In genomic region chr15:10720671-10721070, GRCm38 (mm10) we compare ENCODE assay signal across 24 mouse cellular contexts. TPM values are rescaled to one million over a fixed set of nuclear protein-coding genes. Genes with fewer than 3 reads are reported as not detected.
DNase-seq lines count a peak whose midpoint lies in the region; ATAC-seq and TF ChIP-seq lines count a peak whose summit lies in the region.
"Had no signal": no experiment of that assay in that cellular context is flagged by ENCODE, and none has a peak within 500 bp of the region (broad histone marks: within the 10 kb centered on the region; RNA-seq: fewer than 3 reads in every experiment).

No protein-coding gene starts in this region.

- peaks cover 36% of the 10 kb centered on the region for H3K4me1 ChIP-seq in hindbrain, embryonic 10.5 days (replicated peaks)
- no peaks in the 10 kb centered on the region for H3K4me1 ChIP-seq in hindbrain, postnatal 0 days (ENCODE audit: insufficient read depth, low read length)
- peaks cover 36% of the 10 kb centered on the region for H3K4me1 ChIP-seq in lung, embryonic 15.5 days
- H3K4me1 ChIP-seq in ES-E14 (ENCODE audit: control insufficient read depth in 2 of 2, insufficient read depth in 2 of 2, low read length in 2 of 2, poor library complexity in 1 of 2): peaks cover 25 to 33% of the 10 kb centered on the region in 2 experiments
- H3K4me1 ChIP-seq in embryonic facial prominence, embryonic 14.5 days (ENCODE audit: control insufficient read depth, insufficient read depth, low read length): peaks cover 36% of the 10 kb centered on the region

- H3K9me3 ChIP-seq in hindbrain, embryonic 10.5 days: peaks cover 4% of the 10 kb centered on the region
- H3K9me3 ChIP-seq in hindbrain, postnatal 0 days (ENCODE audit: low read length): no peaks in the 10 kb centered on the region
- no peaks in the 10 kb centered on the region for H3K9me3 ChIP-seq in lung, embryonic 15.5 days
- H3K9me3 ChIP-seq in ES-E14 (ENCODE audit: control insufficient read depth, insufficient read depth, low read depth, low read length): no peaks in the 10 kb centered on the region
- H3K9me3 ChIP-seq in embryonic facial prominence, embryonic 14.5 days (ENCODE audit: control insufficient read depth, low read length): peaks cover 6% of the 10 kb centered on the region; the same call in 1 of the 2 replicates

- no peaks in the 10 kb centered on the region for H3K27me3 ChIP-seq in hindbrain, embryonic 10.5 days (ENCODE audit: insufficient read depth, poor library complexity, severe bottlenecking)
- no peaks in the 10 kb centered on the region for H3K27me3 ChIP-seq in hindbrain, postnatal 0 days (ENCODE audit: insufficient read depth, low read length)
- no peaks in the 10 kb centered on the region for H3K27me3 ChIP-seq in lung, embryonic 15.5 days
- H3K27me3 ChIP-seq in embryonic facial prominence, embryonic 14.5 days (replicated peaks; ENCODE audit: control insufficient read depth, insufficient read depth, low read length): no peaks in the 10 kb centered on the region
- H3K27me3 ChIP-seq: hindbrain, embryonic 12.5 days had no signal

- no peak overlapping the region for H3K4me2 ChIP-seq in hindbrain, postnatal 0 days (ENCODE audit: low read depth, low read length)
- H3K4me2 ChIP-seq in lung, embryonic 15.5 days: peak overlapping the region; percentile 16; the same call in 1 of the 2 replicates
- no peak overlapping the region for H3K4me2 ChIP-seq in embryonic facial prominence, embryonic 14.5 days (ENCODE audit: low read depth, low read length)
- H3K4me2 ChIP-seq: heart, embryonic 11.5 days; hindbrain, embryonic 12.5 days had no signal

- DNase-seq in hindbrain, embryonic 10.5 days (ENCODE audit: low spot score): no peak
- no peak for DNase-seq in hindbrain, postnatal 0 days (ENCODE audit: low spot score)
- DNase-seq in lung, adult 18-20 months: no peak
- no peak for DNase-seq in ES-E14 (ENCODE audit: low read depth, low spot score)
- peak; percentile 67 for DNase-seq in embryonic facial prominence, embryonic 14.5 days (ENCODE audit: low spot score)
- DNase-seq in left cerebral cortex, postnatal 10 days (ENCODE audit: extremely low spot score in 1 of 2, low spot score in 2 of 2): no peak
- no peak for DNase-seq in cerebellum, adult 9-11 months
- DNase-seq: adrenal gland, postnatal 25 days; cerebellum, adult 11 months; cerebellum, postnatal 36 days; forebrain, postnatal 0 days; heart, postnatal 10 days; kidney, postnatal 14 days; layer of hippocampus, postnatal 36 days; liver, postnatal 0 days; right cerebral cortex, postnatal 4 days had no signal

- no peak overlapping the region for H3K4me3 ChIP-seq in hindbrain, embryonic 10.5 days
- no peak overlapping the region for H3K4me3 ChIP-seq in hindbrain, postnatal 0 days (ENCODE audit: low read length)
- no peak overlapping the region for H3K4me3 ChIP-seq in lung, embryonic 15.5 days
- H3K4me3 ChIP-seq in ES-E14 (ENCODE audit: insufficient read depth in 1 of 2, low read depth in 1 of 2, low read length in 2 of 2, poor library complexity in 1 of 2, severe bottlenecking in 1 of 2): no peak overlapping the region
- H3K4me3 ChIP-seq in embryonic facial prominence, embryonic 14.5 days (ENCODE audit: low read depth, low read length): no peak overlapping the region
- H3K4me3 ChIP-seq: hindbrain, embryonic 12.5 days; layer of hippocampus, adult 2 months had no signal

- in situ Hi-C loops in ES-E14 (cut with MboI; ENCODE audit: low sequenced_read_pairs in 2 of 2, unreplicated experiment in 2 of 2): no loop called here

- H3K36me3 ChIP-seq in hindbrain, embryonic 10.5 days: peaks cover 12% of the 10 kb centered on the region
- H3K36me3 ChIP-seq in hindbrain, postnatal 0 days (ENCODE audit: insufficient read depth, low read length): no peaks in the 10 kb centered on the region
- H3K36me3 ChIP-seq in lung, embryonic 15.5 days: no peaks in the 10 kb centered on the region
- no peaks in the 10 kb centered on the region for H3K36me3 ChIP-seq in ES-E14 (ENCODE audit: control insufficient read depth, insufficient read depth, low read length, poor library complexity, severe bottlenecking)
- no peaks in the 10 kb centered on the region; the same call in 1 of the 2 replicates for H3K36me3 ChIP-seq in embryonic facial prominence, embryonic 14.5 days (ENCODE audit: control insufficient read depth, insufficient read depth, low read length)
- H3K36me3 ChIP-seq: hindbrain, embryonic 12.5 days had no signal

- no peak for ATAC-seq in hindbrain, postnatal 0 days
- no peak for ATAC-seq in lung, embryonic 15.5 days (ENCODE audit: borderline replicate concordance, extremely low read depth, low FRiP score, low TSS enrichment)
- no peak for ATAC-seq in embryonic facial prominence, embryonic 14.5 days (ENCODE audit: low read depth)
- ATAC-seq: forebrain, postnatal 0 days; inflammation-experienced regulatory T-cells, adult 6 months; liver, postnatal 0 days; midbrain, embryonic 16.5 days had no signal

- no peak overlapping the region for H3K9ac ChIP-seq in hindbrain, postnatal 0 days (replicated peaks; ENCODE audit: low read length)
- no peak overlapping the region for H3K9ac ChIP-seq in lung, embryonic 15.5 days
- H3K9ac ChIP-seq in ES-E14 (ENCODE audit: insufficient read depth, low read depth, low read length, poor library complexity, severe bottlenecking): no peak overlapping the region
- no peak overlapping the region for H3K9ac ChIP-seq in embryonic facial prominence, embryonic 14.5 days (ENCODE audit: low read depth, low read length)
- H3K9ac ChIP-seq: forebrain, postnatal 0 days; hindbrain, embryonic 12.5 days; liver, postnatal 0 days had no signal

- TF ChIP-seq CTCF in hindbrain, postnatal 0 days (IDR thresholded peaks at IDR 0.05; ENCODE audit: low read depth): no peak

- WGBS in hindbrain, embryonic 10.5 days: 77% methylated on average over 8 of the region's 8 CpGs
- 77% methylated on average over 8 of the region's 8 CpGs for WGBS in hindbrain, postnatal 0 days
- WGBS in lung, embryonic 15.5 days: 39% methylated on average over 8 of the region's 8 CpGs
- 52% methylated on average over 8 of the region's 8 CpGs for WGBS in embryonic facial prominence, embryonic 14.5 days

- H3K27ac ChIP-seq in hindbrain, embryonic 10.5 days: peak overlapping the region; percentile 45; the same call in 1 of the 2 replicates
- no peak overlapping the region for H3K27ac ChIP-seq in hindbrain, postnatal 0 days
- H3K27ac ChIP-seq in lung, embryonic 15.5 days: peak overlapping the region; percentile 89
- H3K27ac ChIP-seq in ES-E14 (ENCODE audit: insufficient read depth, low read depth, low read length, poor library complexity, severe bottlenecking): no peak overlapping the region
- H3K27ac ChIP-seq in embryonic facial prominence, embryonic 14.5 days (replicated peaks; ENCODE audit: low read depth, low read length): peak overlapping the region; percentile 48; the same call in 1 of the 2 replicates
- H3K27ac ChIP-seq: hindbrain, embryonic 12.5 days; layer of hippocampus, adult 2 months had no signal

- intact Hi-C loops in left cerebral cortex, postnatal 10 days (cut with DNase I): no loop called here

TF ChIP-seq in ES-E14, 5 proteins besides CTCF, POLR2A, EP300 and RAD21:
- TF ChIP-seq ZC3H11A (IDR thresholded peaks at IDR 0.05; ENCODE audit: borderline replicate concordance, low read depth, low read length): no peak
- 0 out of 2 replicates have a peak, but pooled peaks have one; percentile 35 for TF ChIP-seq ZNF384 (IDR thresholded peaks at IDR 0.05; ENCODE audit: low read depth, low read length)
- no peak for TF ChIP-seq HCFC1 (IDR thresholded peaks at IDR 0.05; ENCODE audit: borderline replicate concordance, insufficient read depth, low read length)
- TF ChIP-seq CHD2 (IDR thresholded peaks at IDR 0.05; ENCODE audit: low read depth, low read length): no peak

RNA-seq across cellular contexts. Expression of gene Rai14, which starts 6.2 kb away (rescaled TPM):
- polyA plus RNA-seq in hindbrain, embryonic 10.5 days (2016; fragmentation: Nextera tagmentation; extraction: Ambion mirVana): 72.2 and 77.9 TPM in 2 replicates
- total RNA-seq in hindbrain, postnatal 0 days (2014; rRNA removed): 9.0 and 11.0 TPM in 2 replicates
- 5.1 and 5.7 TPM in 2 replicates for polyA plus RNA-seq in hindbrain, postnatal 0 days (2015; fragmentation: Nextera tagmentation; extraction: Ambion mirVana)
- 60.5 and 69.9 TPM in 2 replicates for polyA plus RNA-seq in lung, embryonic 15.5 days (2015; fragmentation: Nextera tagmentation; extraction: Ambion mirVana)
- total RNA-seq in ES-E14 (2012; rRNA removed): 34.2 and 35.0 TPM in 2 replicates
- 52.4 and 53.4 TPM in 2 replicates for polyA plus RNA-seq in embryonic facial prominence, embryonic 14.5 days (2014; fragmentation: Nextera tagmentation; extraction: Ambion mirVana)
- total RNA-seq in left cerebral cortex, postnatal 10 days (2021): 10 to 100 TPM; 10.1 to 12.4 TPM
- total RNA-seq: MEL; neutrophil, adult 5-6 weeks had no signal

Comparison
In these comparisons a context has a peak if more than half of its experiments do, and no peak if none do; other contexts are left out.
1. H3K27ac ChIP-seq: peak in hindbrain, embryonic 10.5 days (single experiment), lung, embryonic 15.5 days (single experiment) and embryonic facial prominence, embryonic 14.5 days (single experiment); none in hindbrain, postnatal 0 days (single experiment) and ES-E14 (single experiment).